Mouse (Mus musculus) lung, postnatal 0 days (tissue): ENCODE results near the gene Plppr1. TPM values are rescaled to one million over a fixed set of nuclear protein-coding genes. Genes with fewer than 3 reads are reported as not detected.

Experiments used
- ATAC-seq: fragments of 200-750 bp; cut with Nextera tagmentation; 2 replicates; pipeline ENCODE4 v1.8.0; 2017; ENCODE audit warnings: moderate library complexity
- DNase-seq: peaks from one replicate; pipeline ENCODE4 v3.0.0-alpha.2; 2016; ENCODE audit warnings: low spot score
- H3K27ac ChIP-seq: fragments of 300-500 bp; sonication (generic); 2 replicates; pipeline ENCODE4 v1.5.1; 2014; ENCODE audit warnings: antibody characterized with exemption, mild to moderate bottlenecking, low read length, mixed read lengths
- H3K27me3 ChIP-seq: fragments of 300-500 bp; sonication (generic); replicated peaks from 2 replicates; pipeline ENCODE4 v1.6.1; 2014; ENCODE audit warnings: low read length, mixed read lengths; ENCODE audit not compliant: insufficient read depth
- H3K36me3 ChIP-seq: fragments of 300-500 bp; sonication (generic); 2 replicates; pipeline ENCODE4 v1.6.1; 2014; ENCODE audit warnings: low read length, mixed read lengths; ENCODE audit not compliant: insufficient read depth
- H3K4me1 ChIP-seq: fragments of 300-500 bp; sonication (generic); 2 replicates; pipeline ENCODE4 v1.6.1; 2014; ENCODE audit warnings: antibody characterized with exemption, low read depth, low read length, mixed read lengths; ENCODE audit not compliant: insufficient read depth
- H3K4me2 ChIP-seq: fragments of 300-500 bp; sonication (generic); replicated peaks from 2 replicates; pipeline ENCODE4 v1.6.1; 2014; ENCODE audit warnings: low read depth, mild to moderate bottlenecking, low read length, moderate library complexity, mixed read lengths
- H3K4me3 ChIP-seq: fragments of 300-500 bp; sonication (generic); 2 replicates; pipeline ENCODE4 v1.5.1; 2014; ENCODE audit warnings: low read depth, low read length
- H3K9ac ChIP-seq: fragments of 300-500 bp; sonication (generic); replicated peaks from 2 replicates; pipeline ENCODE4 v1.6.1; 2014; ENCODE audit warnings: low read depth, mild to moderate bottlenecking
- H3K9me3 ChIP-seq: fragments of 300-500 bp; sonication (generic); 2 replicates; pipeline ENCODE4 v1.6.1; 2016; ENCODE audit warnings: low read length, mixed read lengths
- CTCF ChIP-seq: IDR thresholded peaks from 2 replicates; pipeline ENCODE4 v1.5.1; 2016; ENCODE audit warnings: antibody characterized with exemption, mild to moderate bottlenecking
- EP300 ChIP-seq: IDR thresholded peaks from 2 replicates; pipeline ENCODE4 v1.6.1; 2016; ENCODE audit warnings: antibody characterized with exemption, mild to moderate bottlenecking, control low read depth
- WGBS: fragments of 180-500 bp; shearing (Covaris S2); extraction: QIAGEN DNeasy Blood & Tissue Kit; methylation state at CpG from one replicate; pipeline ENCODE4 v1.1.7; 2014; 5-methylcytosine and 5-hydroxymethylcytosine counted together
- polyA plus RNA-seq: library from polyadenylated mRNA; unstranded; fragments of >200 nt; fragmentation: Nextera tagmentation; extraction: Ambion mirVana; gene quantifications from 2 replicates; pipeline ENCODE4 v1.2.1, GENCODE M21; 2015

Plppr1 gene
- polyA plus RNA-seq, 1 experiment from 2014 or later, result 0.11 TPM

DNA sequence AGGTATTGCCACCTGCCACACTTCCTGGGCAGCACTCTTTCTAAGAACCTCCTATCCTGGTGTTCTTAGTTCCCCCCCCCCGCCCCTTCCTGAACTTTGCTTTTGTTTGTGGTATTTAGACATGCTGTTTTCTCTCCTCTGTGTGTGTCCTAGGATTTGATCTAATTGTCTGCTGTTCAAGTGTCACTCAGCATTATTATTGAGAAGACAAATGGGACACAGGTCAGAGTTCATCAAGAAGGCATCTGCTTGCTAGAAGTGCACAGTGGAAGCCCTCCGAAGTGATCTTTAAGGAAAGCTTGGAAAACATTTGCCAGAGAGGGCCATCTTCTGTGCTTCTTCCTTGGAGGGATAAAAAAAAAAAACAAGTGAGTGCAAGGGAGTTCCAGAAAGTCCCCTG, 1.2 kb upstream of the Plppr1 start:
- Histone ChIP-seq H3K9ac (no peak overlapping the region), H3K27me3 (peaks cover 6% of the 10 kb centered on the region; the same call in 1 of the 2 replicates), H3K36me3 (no peaks in the 10 kb centered on the region), H3K4me2 (no peak overlapping the region), H3K4me1 (0 out of 2 replicates have a peak, but pooled peaks cover 4% of the 10 kb centered on the region), H3K27ac (no peak overlapping the region), H3K9me3 (no peaks in the 10 kb centered on the region), H3K4me3 (no peak overlapping the region)
- ATAC-seq, result no peak
- no peak for DNase-seq
- 26% methylated on average over 2 of the region's 2 CpGs for WGBS
- TF ChIP-seq EP300 (no peak), CTCF (no peak)

DNA sequence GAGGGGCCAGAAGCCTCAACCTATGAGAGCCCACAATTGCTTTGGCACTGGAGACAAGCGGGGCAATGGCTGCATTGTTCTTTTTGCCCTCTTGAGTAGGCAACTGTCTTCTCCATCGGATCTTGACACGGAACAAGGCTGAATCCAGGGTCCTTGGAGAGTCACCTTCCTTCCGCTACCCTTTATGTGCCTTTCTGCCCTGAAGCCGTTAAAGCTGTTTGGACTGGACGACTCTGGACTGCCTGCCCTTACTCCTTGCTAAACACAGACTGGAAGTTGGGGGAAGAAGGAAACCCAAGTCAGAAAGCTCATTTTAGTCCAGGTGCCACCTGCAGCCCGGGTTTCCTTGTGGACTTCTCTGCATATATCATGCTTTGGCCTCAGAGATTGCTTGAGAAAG, 516 bp upstream of the Plppr1 start:
- H3K36me3 ChIP-seq, result no peaks in the 10 kb centered on the region
- DNase-seq (peak; percentile 6), ATAC-seq (no peak)
- no peaks in the 10 kb centered on the region for H3K9me3 ChIP-seq
- H3K9ac ChIP-seq, result no peak overlapping the region
- no peak overlapping the region for H3K27ac ChIP-seq
- H3K27me3 ChIP-seq, result peaks cover 6% of the 10 kb centered on the region; the same call in 1 of the 2 replicates
- 0 out of 2 replicates have a peak, but pooled peaks cover 4% of the 10 kb centered on the region for H3K4me1 ChIP-seq
- peak overlapping the region; percentile 46; the same call in 1 of the 2 replicates for H3K4me3 ChIP-seq
- TF ChIP-seq EP300 (no peak), CTCF (no peak)
- H3K4me2 ChIP-seq, result peak overlapping the region; percentile 91
- WGBS, result 11% methylated on average over 7 of the region's 7 CpGs

DNA sequence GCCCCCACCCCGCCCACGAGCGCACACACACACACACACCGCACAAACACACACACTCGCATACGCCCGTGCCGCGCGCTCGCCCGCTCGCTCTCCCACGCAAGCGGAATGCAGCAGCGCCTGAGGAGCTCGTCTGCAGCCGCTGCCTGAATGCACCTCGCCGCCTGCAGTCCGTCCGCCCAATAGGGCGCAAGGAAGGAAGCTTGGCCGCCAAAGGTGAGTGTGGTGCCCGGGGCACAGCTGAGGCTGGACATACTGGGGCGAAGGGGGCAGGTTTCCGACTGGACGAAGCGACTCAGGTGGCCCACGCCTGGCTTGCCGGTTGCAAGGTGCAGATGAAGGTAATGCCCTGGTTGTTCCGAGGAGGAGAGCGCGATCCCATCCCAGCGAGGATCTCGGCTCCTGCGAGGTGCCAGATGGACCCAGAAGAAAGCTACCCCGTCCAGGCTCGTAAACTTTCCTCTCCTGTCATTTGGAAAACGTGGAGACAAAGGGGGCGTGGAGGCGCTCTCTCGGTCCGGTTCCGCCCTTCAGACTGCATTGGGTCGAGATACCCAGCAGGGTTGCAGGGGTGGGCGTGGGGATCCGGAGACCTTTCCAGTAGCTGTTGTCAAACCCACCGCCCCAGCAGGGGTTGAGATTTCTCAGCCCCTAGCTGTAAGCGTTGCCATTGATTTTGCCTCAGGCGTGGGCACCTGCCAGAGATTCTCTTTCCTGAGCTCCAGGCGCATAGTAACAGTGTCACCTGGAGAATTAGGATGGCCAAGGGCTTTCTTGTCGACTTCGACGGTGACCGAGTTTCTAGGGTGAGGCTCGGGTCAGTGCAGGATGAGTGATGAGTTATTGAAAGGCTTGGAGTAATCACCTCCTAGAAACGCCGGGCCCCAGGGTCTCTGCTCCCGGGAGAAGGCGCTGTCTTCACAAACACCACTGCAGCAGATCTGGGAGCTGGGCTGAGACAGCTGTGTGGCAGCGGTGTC, 619 bp downstream of the Plppr1 start:
- peak; percentile 30 for DNase-seq
- no peak for TF ChIP-seq EP300
- no peak for TF ChIP-seq CTCF
- peaks cover 6% of the 10 kb centered on the region; the same call in 1 of the 2 replicates for H3K27me3 ChIP-seq
- H3K4me3 ChIP-seq, result peak overlapping the region; percentile 46
- no peak overlapping the region for H3K9ac ChIP-seq
- H3K9me3 ChIP-seq, result no peaks in the 10 kb centered on the region
- H3K36me3 ChIP-seq, result no peaks in the 10 kb centered on the region
- peak overlapping the region; percentile 91 for H3K4me2 ChIP-seq
- 0 out of 2 replicates have a peak, but pooled peaks cover 4% of the 10 kb centered on the region for H3K4me1 ChIP-seq
- under 1% methylated on average over 61 of the region's 62 CpGs for WGBS
- ATAC-seq, result peak; percentile 72
- no peak overlapping the region for H3K27ac ChIP-seq

DNA sequence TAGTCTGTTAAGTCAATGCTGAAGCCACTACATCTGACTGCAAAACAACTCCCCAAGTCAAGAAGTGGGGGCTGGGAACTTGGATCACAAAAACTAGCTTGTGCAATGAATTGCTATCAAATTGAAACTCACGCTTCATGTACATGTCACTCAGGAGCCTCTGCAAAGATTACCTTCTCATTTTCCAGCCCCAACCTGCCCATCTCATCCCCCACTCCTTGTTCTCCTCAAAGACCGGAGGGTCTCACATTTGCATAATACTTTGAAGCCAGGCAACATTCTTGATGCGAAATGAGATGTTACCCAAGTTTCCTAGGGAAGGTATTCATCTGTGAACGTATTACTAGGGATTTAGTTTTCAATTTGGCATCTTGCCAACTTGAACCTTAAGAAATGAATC, 10.4 kb downstream of the Plppr1 start:
- TF ChIP-seq CTCF (no peak), EP300 (no peak)
- no peak for ATAC-seq
- DNase-seq, result no peak
- WGBS, result 76% methylated on average over 4 of the region's 4 CpGs
- Histone ChIP-seq H3K9me3 (no peaks in the 10 kb centered on the region), H3K9ac (no peak overlapping the region), H3K4me2 (no peak overlapping the region), H3K36me3 (no peaks in the 10 kb centered on the region), H3K4me3 (no peak overlapping the region), H3K27ac (no peak overlapping the region), H3K27me3 (no peaks in the 10 kb centered on the region), H3K4me1 (no peaks in the 10 kb centered on the region)

DNA sequence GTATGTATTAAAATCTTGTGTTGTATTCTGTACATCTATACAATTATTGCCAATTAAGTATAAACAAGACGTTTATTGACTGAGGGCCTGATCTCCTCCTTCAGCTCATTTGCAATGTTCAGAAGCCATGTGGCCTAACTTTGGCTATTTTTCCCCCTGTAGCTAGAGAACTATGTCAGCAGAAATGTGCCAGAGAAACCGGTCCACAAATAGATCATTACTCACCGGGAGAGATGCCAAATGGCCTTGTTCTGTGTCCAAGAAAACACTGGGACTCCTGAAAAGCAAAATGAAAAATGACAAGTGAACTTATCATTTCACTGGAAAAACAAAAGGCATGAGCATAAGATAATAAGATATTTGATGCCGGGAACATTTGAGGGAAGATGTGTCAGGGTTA, 13.8 kb downstream of the Plppr1 start:
- peak; percentile 55 for DNase-seq
- Histone ChIP-seq H3K9ac (no peak overlapping the region), H3K27ac (no peak overlapping the region)

DNA sequence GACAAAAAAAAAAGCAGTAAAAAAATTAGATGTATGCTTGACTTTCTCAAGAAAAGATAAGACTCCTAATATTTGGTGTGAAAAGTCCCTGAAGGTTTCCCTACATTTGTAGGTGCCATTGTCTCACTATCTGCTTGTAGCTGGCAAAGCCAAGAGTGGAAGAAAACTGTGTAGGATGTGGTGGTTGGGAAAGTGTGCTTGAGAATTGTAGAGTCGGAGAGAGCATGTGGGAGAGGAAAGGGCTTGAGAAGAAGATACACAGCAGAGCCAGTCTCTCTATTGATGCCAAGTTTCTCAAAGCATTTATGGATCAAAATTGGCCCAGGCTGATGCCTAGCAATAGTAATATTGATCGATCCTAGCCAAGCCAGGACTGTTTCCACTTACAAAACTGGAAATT, 16.8 kb downstream of the Plppr1 start:
- H3K4me1 ChIP-seq, result no peaks in the 10 kb centered on the region
- H3K9ac ChIP-seq, result no peak overlapping the region
- no peaks in the 10 kb centered on the region for H3K27me3 ChIP-seq
- no peak for ATAC-seq
- 80% methylated on average over 2 of the region's 2 CpGs for WGBS
- H3K9me3 ChIP-seq, result no peaks in the 10 kb centered on the region
- H3K4me2 ChIP-seq, result no peak overlapping the region
- no peaks in the 10 kb centered on the region for H3K36me3 ChIP-seq
- TF ChIP-seq CTCF (no peak), EP300 (no peak)
- H3K27ac ChIP-seq, result no peak overlapping the region
- no peak for DNase-seq
- H3K4me3 ChIP-seq, result no peak overlapping the region

More for the DNA sequence above, 13.8 kb downstream of the Plppr1 start:
- no peaks in the 10 kb centered on the region for H3K4me1 ChIP-seq
- no peak for TF ChIP-seq EP300
- TF ChIP-seq CTCF, result no peak
- no peaks in the 10 kb centered on the region for H3K27me3 ChIP-seq
- H3K9me3 ChIP-seq, result no peaks in the 10 kb centered on the region
- H3K4me2 ChIP-seq, result no peak overlapping the region
- H3K4me3 ChIP-seq, result no peak overlapping the region
- H3K36me3 ChIP-seq, result no peaks in the 10 kb centered on the region
- WGBS, result 51% methylated on average over 4 of the region's 4 CpGs
- no peak for ATAC-seq
